Mouse (Mus musculus) bone marrow macrophage, adult 2 months (primary cell): ENCODE data around the gene Syt12.

Experiments
- CTCF ChIP-seq: IDR thresholded peaks from 2 replicates; pipeline ENCODE4 v1.5.1; 2012; ENCODE audit warnings: low read depth, mild to moderate bottlenecking, low read length, moderate library complexity
- POLR2A ChIP-seq: IDR thresholded peaks from 2 replicates; pipeline ENCODE4 v1.6.1; 2012; ENCODE audit warnings: mild to moderate bottlenecking, low read depth, low read length, borderline replicate concordance

- TF ChIP-seq CTCF = no peak
- no peak for TF ChIP-seq POLR2A
These were observed 15.3 kb downstream of the Syt12 start for GRCm38 (mm10) chr19:4461981-4462380.
